Mouse (Mus musculus) gastrocnemius, postnatal 25 days (tissue): ENCODE results near the gene Kif5a. TPM values are rescaled to one million over a fixed set of nuclear protein-coding genes. Genes with fewer than 3 reads are reported as not detected.

ENCODE experiments used
- DNase-seq: peaks from one replicate; pipeline ENCODE4 v3.0.0; 2022
- total RNA-seq, 2 experiments: library from RNA; stranded (reverse); gene quantifications; 1 replicate in 1 of 2; 2 replicates in 1 of 2; pipeline ENCODE4 v1.2.3; 2021

Gene Kif5a
- total RNA-seq, 2 experiments from 2014 or later, result 0.18 to 0.62 TPM

- no peak for DNase-seq
These were observed 86.9 kb downstream of the Kif5a start for GRCm38 (mm10) chr10:127176228-127176627.

Other genes starting within 250 kb of the Kif5a start
- 10 to 100 TPM; 20.9 TPM for gene Tsfm, start 232.5 kb downstream of the Kif5a start, total RNA-seq
- gene Mettl1, start 221.9 kb downstream of the Kif5a start, total RNA-seq, result 1 to 10 TPM; 7.9 to 9.5 TPM
- gene Eef1akmt3, start 221.8 kb downstream of the Kif5a start, total RNA-seq, result under 1 TPM; 0.15 to 0.24 TPM
- under 1 TPM; 0.10 to 0.19 TPM for gene Cyp27b1, start 215.1 kb downstream of the Kif5a start, total RNA-seq
- gene March9, start 203.2 kb downstream of the Kif5a start, total RNA-seq, result under 1 TPM; 0.62 to 0.82 TPM
- gene Cdk4, start 199.8 kb downstream of the Kif5a start, total RNA-seq, result 10 to 100 TPM; 43.3 to 46.9 TPM
- 10 to 100 TPM; 24.1 to 28.8 TPM for gene Tspan31, start 193.1 kb downstream of the Kif5a start, total RNA-seq
- gene Agap2, start 188.1 kb downstream of the Kif5a start, total RNA-seq, result 1 to 10 TPM; 2.0 to 2.4 TPM
- gene Os9, start 142.2 kb downstream of the Kif5a start, total RNA-seq, result 10 to 100 TPM; 11.3 to 13.9 TPM
- under 1 TPM; 0.78 to 1.00 TPM for gene B4galnt1, start 98.1 kb downstream of the Kif5a start, total RNA-seq
- 1 to 10 TPM; 3.3 to 6.5 TPM for gene Slc26a10, start 82.7 kb downstream of the Kif5a start, total RNA-seq
- gene Arhgef25, start 73.3 kb downstream of the Kif5a start, total RNA-seq, result 1 to 10 TPM; 8.7 to 9.3 TPM
- 10 to 100 TPM; 18.9 to 19.6 TPM for gene Dtx3, start 67.6 kb downstream of the Kif5a start, total RNA-seq
- 1 to 10 TPM; 4.7 to 6.9 TPM for gene Pip4k2c, start 51.8 kb downstream of the Kif5a start, total RNA-seq
- gene Dctn2, start 3.0 kb upstream of the Kif5a start, total RNA-seq, result 10 to 100 TPM; 88.3 to 90.8 TPM
- gene Mbd6, start 25.7 kb upstream of the Kif5a start, total RNA-seq, result 10 to 100 TPM; 12.7 to 14.3 TPM
- gene Mars, start 48.4 kb upstream of the Kif5a start, total RNA-seq, result 10 to 100 TPM; 48.3 to 53.5 TPM
- gene Arhgap9, start 58.6 kb upstream of the Kif5a start, total RNA-seq, result 1 to 10 TPM; 1.4 to 1.7 TPM
- gene Gli1, start 78.6 kb upstream of the Kif5a start, total RNA-seq, result 1 to 10 TPM in 1 of 2 experiments, under 1 TPM in 1; 0.74 to 1.5 TPM
- not detected for gene Inhbe, start 91.1 kb upstream of the Kif5a start, total RNA-seq
- not detected for gene Inhbc, start 107.1 kb upstream of the Kif5a start, total RNA-seq
- gene R3hdm2, start 117.0 kb upstream of the Kif5a start, total RNA-seq, result 100 to 1,000 TPM in 1 of 2 experiments, 10 to 100 TPM in 1; 97.8 to 120 TPM
- 100 to 1,000 TPM; 308 to 367 TPM for gene Stac3, start 238.3 kb upstream of the Kif5a start, total RNA-seq